Mouse (Mus musculus): ENCODE data around the gene Atxn1. TPM values are rescaled to one million over a fixed set of nuclear protein-coding genes. Genes with fewer than 3 reads are reported as not detected.

Atxn1 gene
- polyA plus RNA-seq (2015; fragmentation: Nextera tagmentation; extraction: Ambion mirVana): 8.6 and 9.0 TPM in 2 replicates

DNA sequence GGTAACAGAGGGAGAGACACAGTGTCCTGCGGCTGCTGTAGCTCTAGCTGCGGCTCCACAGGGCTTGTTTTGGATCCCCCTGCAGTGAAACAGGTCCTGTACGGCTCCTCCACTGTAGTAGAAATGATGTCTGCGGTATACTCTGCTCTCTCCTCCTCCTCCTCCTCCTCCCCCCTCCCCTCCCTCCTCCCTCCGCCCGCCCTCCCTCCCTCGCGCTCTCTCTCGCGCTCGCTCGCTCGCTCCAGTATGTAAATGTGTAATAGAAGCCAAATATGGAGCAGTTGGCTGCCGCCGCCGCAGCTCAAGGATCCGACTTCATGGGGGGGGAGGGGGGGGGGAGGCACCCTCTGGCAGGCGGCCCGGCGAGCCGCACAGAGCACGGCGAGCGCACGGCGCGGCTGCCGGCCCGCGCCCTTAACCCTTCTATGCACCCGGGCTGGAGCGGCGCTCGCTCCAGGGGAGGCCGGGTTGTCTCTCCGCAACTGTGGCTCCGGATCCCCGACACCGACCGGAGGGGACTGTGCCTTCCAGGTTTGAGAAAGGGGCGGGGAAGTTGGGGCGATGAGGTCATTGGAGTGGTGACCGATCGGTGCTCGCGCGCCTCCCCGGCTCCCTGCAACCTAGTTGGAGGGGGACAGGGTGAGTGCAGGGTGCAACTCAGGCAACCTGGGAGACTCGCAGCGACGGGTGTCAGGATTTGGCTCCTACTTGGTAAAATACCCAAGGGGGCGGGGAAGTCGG, at the start of gene Atxn1:
Gene Atxn1 (minus strand): TSS at position 156 of the 741 bp plus-strand sequence.
- H3K27ac ChIP-seq: peak within 1 kb of the TSS; percentile 97
- under 1% methylated on average over 50 of the region's 53 CpGs for WGBS
- peak within 1 kb of the TSS; percentile 94 for H3K9ac ChIP-seq
- peak within 1 kb of the TSS; percentile 93 for H3K4me2 ChIP-seq
- no peaks in the 10 kb centered on the region for H3K27me3 ChIP-seq (replicated peaks)
- H3K4me3 ChIP-seq: peak within 1 kb of the TSS; percentile 78
- no peaks in the 10 kb centered on the region for H3K9me3 ChIP-seq
- no peaks in the 10 kb centered on the region for H3K36me3 ChIP-seq (replicated peaks)
- H3K4me1 ChIP-seq: peaks cover 46% of the 10 kb centered on the region
- ATAC-seq (replicated peaks): peak; percentile 77

DNA sequence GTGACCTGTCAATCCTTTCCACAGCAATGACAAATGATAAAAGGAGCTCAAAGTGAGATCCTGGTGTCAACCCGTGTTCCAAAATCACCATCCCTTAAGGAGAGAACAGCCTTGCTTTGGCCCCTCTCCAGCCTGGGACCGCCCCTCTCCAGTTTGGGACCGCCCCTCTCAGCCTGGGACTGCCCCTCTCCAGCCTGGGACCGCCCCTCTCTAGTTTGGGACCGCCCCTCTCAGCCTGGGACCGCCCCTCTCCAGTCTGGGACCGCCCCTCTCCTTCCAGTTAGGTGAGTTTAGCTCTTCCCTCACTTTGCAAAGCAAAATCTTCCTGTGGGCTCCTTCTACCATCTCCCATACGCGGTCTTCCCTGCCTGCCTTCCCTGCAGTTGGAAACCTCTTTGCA, 46.4 kb upstream of the Atxn1 start:
- no peak overlapping the region for H3K9ac ChIP-seq
- no peak for ATAC-seq (replicated peaks)
- no peaks in the 10 kb centered on the region for H3K9me3 ChIP-seq
- H3K36me3 ChIP-seq (replicated peaks): no peaks in the 10 kb centered on the region
- no peak overlapping the region for H3K4me2 ChIP-seq
- H3K4me1 ChIP-seq: peaks cover 17% of the 10 kb centered on the region
- no peaks in the 10 kb centered on the region for H3K27me3 ChIP-seq (replicated peaks)
- no peak overlapping the region for H3K4me3 ChIP-seq
- H3K27ac ChIP-seq: no peak overlapping the region
- WGBS: 32% methylated on average over 9 of the region's 9 CpGs

DNA sequence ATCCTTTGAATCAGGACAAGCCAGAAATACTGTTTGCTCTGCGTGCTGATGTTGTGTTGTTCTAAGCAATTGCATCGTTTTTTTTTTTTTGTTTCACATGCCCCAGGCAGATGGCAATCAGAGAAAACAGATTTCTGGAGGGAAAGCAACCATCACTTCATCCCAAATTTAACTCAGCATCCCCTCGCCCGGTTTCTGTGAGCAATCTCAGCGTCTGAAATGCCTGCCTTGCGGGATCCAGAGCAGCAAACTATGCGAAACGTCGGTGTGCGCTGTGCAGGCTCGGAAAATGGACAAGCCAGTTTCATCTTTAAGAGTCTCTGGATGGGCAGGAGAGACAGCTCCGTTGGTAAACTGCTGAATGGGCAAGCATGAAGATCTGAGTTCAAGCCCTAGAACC, 45.3 kb upstream of the Atxn1 start:
- H3K9me3 ChIP-seq: no peaks in the 10 kb centered on the region
- H3K4me3 ChIP-seq: no peak overlapping the region
- H3K27ac ChIP-seq: no peak overlapping the region
- H3K27me3 ChIP-seq (replicated peaks): no peaks in the 10 kb centered on the region
- H3K9ac ChIP-seq: no peak overlapping the region
- WGBS: 80% methylated on average over 12 of the region's 12 CpGs
- peaks cover 24% of the 10 kb centered on the region for H3K4me1 ChIP-seq
- no peak for ATAC-seq (replicated peaks)
- H3K4me2 ChIP-seq: no peak overlapping the region
- no peaks in the 10 kb centered on the region for H3K36me3 ChIP-seq (replicated peaks)

DNA sequence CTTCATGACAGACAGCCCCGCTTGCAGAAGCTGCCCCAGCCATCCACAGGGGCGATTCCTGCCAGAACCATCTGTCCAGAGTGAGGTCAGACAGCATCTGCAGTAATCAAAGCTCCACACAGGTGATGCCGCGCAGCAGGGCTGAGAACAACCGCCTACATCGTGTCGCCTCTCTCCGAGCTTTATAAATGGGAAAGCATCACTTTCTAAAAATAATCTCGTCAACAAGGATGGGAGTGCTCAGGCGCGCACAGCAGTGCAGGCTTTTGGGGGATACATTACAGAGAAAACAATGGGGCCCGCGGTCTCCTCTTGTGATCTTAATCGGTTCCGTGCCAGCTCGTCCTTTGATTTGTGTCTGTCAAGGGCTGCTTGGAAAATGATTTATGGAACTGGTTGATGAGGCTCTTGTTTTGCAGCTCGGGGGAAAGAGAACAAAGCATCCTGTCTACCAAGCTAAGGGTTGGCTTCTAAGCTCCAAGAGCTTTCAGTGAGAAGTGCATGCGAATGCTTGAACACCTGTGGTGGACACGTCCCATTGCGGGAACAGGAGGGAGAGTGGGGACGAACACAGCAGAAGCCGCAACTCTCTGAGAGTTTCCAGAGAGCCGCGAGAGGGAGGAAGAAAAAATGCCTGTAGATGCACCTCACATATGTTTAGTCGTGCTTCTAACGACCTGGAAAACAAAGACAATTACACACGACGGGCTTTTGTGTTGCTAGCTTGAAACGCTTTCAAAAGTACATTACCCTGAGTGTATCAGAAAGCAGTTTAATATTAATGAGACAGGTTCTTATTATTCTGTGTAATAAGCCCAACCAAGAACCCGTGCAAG, 44.2 kb upstream of the Atxn1 start:
- Histone ChIP-seq H3K36me3 (replicated peaks) (no peaks in the 10 kb centered on the region), H3K9ac (0 out of 2 replicates have a peak overlapping the region, but pooled peaks have one; percentile 10), H3K27me3 (replicated peaks) (no peaks in the 10 kb centered on the region), H3K4me1 (peaks cover 24% of the 10 kb centered on the region), H3K27ac (peak overlapping the region; percentile 45; the same call in 1 of the 2 replicates), H3K4me3 (peak overlapping the region; percentile 16), H3K4me2 (peak overlapping the region; percentile 42), H3K9me3 (no peaks in the 10 kb centered on the region)
- ATAC-seq (replicated peaks): peak; percentile 34
- WGBS: 7% methylated on average over 30 of the region's 30 CpGs

DNA sequence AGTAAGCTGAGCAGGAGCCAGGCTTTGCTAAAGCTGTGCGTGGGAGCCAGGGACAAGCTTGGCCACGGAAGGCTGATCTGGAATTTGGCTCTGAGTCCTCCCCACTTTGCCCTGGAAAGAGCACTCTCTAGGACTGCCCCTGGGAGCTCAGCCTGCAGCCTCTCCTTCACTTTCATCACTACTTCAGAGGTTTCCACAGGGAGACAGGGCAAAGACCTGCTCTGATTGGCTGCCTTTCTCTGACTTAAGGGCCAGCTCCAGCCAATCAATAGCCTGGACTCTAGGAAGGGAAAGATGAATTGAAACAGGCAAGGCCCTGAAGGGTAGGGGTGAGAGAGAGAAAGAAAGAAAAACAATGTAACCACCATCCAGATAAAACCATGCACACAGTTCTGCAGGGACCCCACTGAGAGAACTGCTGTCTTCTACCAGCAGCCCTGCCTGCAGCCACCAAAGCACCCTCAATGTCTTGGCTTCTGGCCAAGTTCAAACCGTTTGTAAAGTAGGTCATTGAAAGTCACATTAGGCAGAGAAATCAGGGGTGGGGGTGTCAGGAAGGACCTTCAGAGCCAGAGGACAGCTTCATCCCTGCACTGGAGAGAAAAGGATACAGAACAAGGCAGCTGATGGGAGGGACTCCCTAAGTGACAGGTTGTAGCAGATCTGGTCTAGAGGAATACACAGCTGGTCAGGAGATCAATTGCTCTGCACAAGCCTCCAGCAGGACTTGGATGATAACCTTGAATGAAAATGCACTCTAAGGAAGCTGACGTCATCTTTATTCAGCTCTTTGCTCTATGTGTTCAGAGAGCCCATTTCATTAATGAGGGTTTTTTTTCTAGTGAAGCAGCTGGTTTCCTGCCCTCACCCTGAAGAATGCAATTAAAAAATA, 41.6 kb upstream of the Atxn1 start:
- Histone ChIP-seq H3K4me2 (peak overlapping the region; percentile 30), H3K9me3 (no peaks in the 10 kb centered on the region), H3K27ac (peak overlapping the region; percentile 53), H3K4me3 (no peak overlapping the region), H3K4me1 (peaks cover 24% of the 10 kb centered on the region), H3K36me3 (replicated peaks) (no peaks in the 10 kb centered on the region), H3K9ac (no peak overlapping the region), H3K27me3 (replicated peaks) (no peaks in the 10 kb centered on the region)
- WGBS: 9% methylated on average over 4 of the region's 4 CpGs
- ATAC-seq (replicated peaks): peak; percentile 85

DNA sequence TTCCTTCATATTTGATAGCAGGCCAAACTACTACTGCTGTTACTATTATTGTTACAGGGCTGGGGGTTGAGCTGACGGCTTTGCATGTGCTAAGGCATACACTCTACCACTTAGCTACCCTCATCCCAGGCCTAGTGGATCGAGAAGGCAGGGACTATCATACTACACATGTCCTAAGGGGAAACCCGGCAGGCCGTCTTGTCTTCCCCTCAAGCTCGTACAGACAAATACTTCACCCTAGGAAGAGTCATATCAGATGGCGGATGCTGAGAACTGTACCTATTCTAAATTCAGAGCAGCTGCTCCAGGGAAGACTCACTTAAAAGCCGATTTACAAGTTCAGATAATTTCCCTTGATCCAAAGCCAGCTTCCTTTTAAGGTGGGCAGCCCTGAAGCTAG, 40.8 kb upstream of the Atxn1 start:
- no peak for ATAC-seq (replicated peaks)
- 48% methylated on average over 7 of the region's 7 CpGs for WGBS
- Histone ChIP-seq H3K27me3 (replicated peaks) (no peaks in the 10 kb centered on the region), H3K4me1 (peaks cover 24% of the 10 kb centered on the region), H3K9ac (no peak overlapping the region), H3K9me3 (no peaks in the 10 kb centered on the region), H3K4me2 (no peak overlapping the region), H3K4me3 (no peak overlapping the region), H3K27ac (peak overlapping the region; percentile 53), H3K36me3 (replicated peaks) (no peaks in the 10 kb centered on the region)

DNA sequence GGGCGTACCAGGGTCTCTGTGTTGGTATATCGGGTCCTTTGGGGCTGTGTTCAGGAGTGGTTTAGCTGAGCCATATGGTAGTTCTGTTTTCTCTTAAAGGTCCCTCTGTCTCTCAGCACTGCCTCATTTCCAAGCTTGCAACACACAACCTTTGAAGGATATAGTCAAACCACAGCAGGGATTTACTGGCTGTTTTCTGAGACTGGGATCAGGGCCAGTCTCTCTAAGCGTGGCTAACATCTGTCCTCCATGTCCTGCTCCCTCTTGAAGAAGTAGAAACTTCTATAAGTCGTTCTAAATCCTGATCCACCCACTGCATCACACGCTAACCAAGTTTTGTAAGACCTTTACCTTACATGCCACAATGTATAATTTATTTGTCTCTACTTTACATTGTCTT, 36.5 kb upstream of the Atxn1 start:
- no peak overlapping the region for H3K27ac ChIP-seq
- H3K9me3 ChIP-seq: no peaks in the 10 kb centered on the region
- ATAC-seq (replicated peaks): no peak
- H3K27me3 ChIP-seq (replicated peaks): no peaks in the 10 kb centered on the region
- 84% methylated on average over 5 of the region's 5 CpGs for WGBS
- no peak overlapping the region for H3K4me3 ChIP-seq
- H3K4me1 ChIP-seq: peaks cover 9% of the 10 kb centered on the region
- no peak overlapping the region for H3K9ac ChIP-seq
- no peak overlapping the region for H3K4me2 ChIP-seq
- no peaks in the 10 kb centered on the region for H3K36me3 ChIP-seq (replicated peaks)

DNA sequence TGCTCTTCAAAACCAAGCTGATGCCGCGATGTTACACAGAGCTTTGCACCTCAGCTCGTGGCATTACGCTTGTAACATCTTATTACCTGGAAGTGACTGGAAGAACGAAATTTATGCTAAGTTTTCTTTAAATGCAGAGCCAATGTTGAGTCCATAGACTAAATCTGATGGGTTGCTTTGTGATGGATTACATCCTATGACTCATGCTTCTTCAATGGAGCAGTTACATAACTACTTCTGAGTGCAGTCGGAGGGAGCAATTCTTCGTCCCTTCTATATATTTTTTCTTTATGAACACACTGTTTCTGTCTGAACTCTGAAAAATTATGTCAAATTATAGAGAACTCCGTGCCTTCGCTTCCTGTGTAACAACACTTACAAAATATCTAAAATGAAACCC, 28.1 kb upstream of the Atxn1 start:
- H3K4me1 ChIP-seq: no peaks in the 10 kb centered on the region
- H3K4me2 ChIP-seq: no peak overlapping the region
- no peak overlapping the region for H3K9ac ChIP-seq
- no peaks in the 10 kb centered on the region for H3K36me3 ChIP-seq (replicated peaks)
- ATAC-seq (replicated peaks): no peak
- no peaks in the 10 kb centered on the region for H3K9me3 ChIP-seq
- H3K4me3 ChIP-seq: no peak overlapping the region
- 89% methylated on average over 9 of the region's 9 CpGs for WGBS
- no peak overlapping the region for H3K27ac ChIP-seq
- no peaks in the 10 kb centered on the region for H3K27me3 ChIP-seq (replicated peaks)

DNA sequence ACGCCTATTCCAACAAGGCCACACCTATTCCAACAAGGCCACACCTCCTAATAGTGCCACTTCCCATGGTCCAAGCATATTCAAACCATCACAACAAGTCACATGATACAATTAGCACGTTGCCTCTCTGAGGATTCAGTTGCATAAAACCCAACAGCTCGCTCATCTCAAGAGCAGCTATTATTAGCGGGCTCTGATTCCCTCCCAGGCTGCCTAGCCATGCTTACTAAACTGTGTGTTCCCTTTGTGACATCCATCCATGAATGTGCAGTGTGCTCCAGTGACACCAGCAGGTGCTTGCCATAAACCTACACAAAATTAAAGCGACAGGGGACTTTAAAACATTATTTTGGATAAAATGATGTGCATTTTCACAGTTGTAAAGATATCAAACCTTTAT, 25.7 kb upstream of the Atxn1 start:
- Histone ChIP-seq H3K27me3 (replicated peaks) (no peaks in the 10 kb centered on the region), H3K27ac (no peak overlapping the region), H3K36me3 (replicated peaks) (no peaks in the 10 kb centered on the region), H3K9me3 (no peaks in the 10 kb centered on the region), H3K4me3 (no peak overlapping the region), H3K9ac (no peak overlapping the region), H3K4me1 (no peaks in the 10 kb centered on the region), H3K4me2 (no peak overlapping the region)
- WGBS: 63% methylated on average over 5 of the region's 5 CpGs
- no peak for ATAC-seq (replicated peaks)

DNA sequence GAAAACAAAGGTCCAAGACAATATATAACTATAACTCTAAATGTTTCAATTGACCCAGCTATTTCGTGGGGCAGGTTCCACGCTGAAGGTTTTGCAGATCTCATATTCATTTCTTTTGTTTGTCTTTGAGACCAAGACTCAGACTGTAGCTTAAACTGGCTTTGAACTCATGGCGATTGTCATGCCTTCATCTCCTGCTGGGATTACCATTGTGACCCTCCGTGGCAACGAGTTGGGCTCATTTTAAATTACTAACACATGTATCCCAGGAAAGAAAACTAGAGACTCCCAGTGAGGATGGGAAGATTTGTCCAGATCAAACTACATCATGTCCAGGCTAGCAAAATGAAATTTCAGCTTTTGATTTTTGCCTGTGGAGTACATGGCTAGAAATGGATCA, 14.4 kb upstream of the Atxn1 start:
- 25% methylated on average over 5 of the region's 5 CpGs for WGBS
- H3K4me3 ChIP-seq: no peak overlapping the region

DNA sequence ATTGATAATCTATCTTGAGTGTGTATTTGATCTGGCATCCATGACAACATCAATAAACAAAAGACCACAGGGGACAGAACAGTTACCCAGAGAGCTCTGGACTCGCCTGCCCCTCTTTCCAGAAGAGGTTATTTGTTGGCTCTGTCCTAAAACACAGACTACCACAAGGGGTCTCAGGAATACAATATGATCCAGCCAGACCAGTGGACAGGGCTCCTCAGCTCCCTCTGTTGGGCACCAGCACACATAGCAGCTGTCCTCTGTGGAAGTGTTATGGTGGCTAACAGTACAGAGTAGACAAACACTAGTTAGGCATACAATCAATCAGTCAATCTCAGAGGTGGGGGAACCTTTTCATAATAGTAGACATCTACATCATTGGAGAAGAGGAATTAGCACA, 12.1 kb upstream of the Atxn1 start:
- no peak overlapping the region for H3K27ac ChIP-seq
- no peak overlapping the region for H3K4me2 ChIP-seq
- H3K36me3 ChIP-seq (replicated peaks): no peaks in the 10 kb centered on the region
- no peaks in the 10 kb centered on the region for H3K4me1 ChIP-seq
- H3K9ac ChIP-seq: no peak overlapping the region
- no peaks in the 10 kb centered on the region for H3K9me3 ChIP-seq
- no peak overlapping the region for H3K4me3 ChIP-seq
- no peak for ATAC-seq (replicated peaks)
- WGBS: 30% methylated on average over 1 of the region's 1 CpGs
- H3K27me3 ChIP-seq (replicated peaks): 0 out of 2 replicates have a peak, but pooled peaks cover 4% of the 10 kb centered on the region

More for the DNA sequence above, 14.4 kb upstream of the Atxn1 start:
- Histone ChIP-seq H3K9me3 (no peaks in the 10 kb centered on the region), H3K36me3 (replicated peaks) (no peaks in the 10 kb centered on the region), H3K27ac (no peak overlapping the region), H3K4me1 (no peaks in the 10 kb centered on the region), H3K9ac (no peak overlapping the region), H3K27me3 (replicated peaks) (no peaks in the 10 kb centered on the region), H3K4me2 (no peak overlapping the region)
- ATAC-seq (replicated peaks): no peak

DNA sequence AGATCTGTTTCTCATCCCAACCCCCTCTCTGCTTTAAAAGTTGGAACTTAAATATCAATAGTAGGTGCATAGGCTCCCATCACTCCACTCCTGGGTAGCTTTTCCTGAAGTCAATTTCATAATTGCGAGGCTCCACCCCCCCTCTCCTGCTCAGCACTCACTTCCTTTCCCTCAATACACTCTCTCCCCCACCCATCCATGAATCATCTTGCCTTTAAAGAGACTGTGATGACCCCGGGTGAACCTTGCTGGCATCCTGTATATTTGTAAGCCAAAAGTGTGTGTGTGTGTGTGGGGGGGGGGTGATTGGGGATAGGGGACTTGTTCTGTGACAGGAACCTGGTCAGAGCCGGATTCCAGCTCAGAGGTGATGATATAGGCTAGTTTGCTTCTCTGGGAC, 9.8 kb upstream of the Atxn1 start:
- 91% methylated on average over 3 of the region's 3 CpGs for WGBS
- Histone ChIP-seq H3K4me2 (no peak overlapping the region), H3K27ac (no peak overlapping the region), H3K9me3 (no peaks in the 10 kb centered on the region), H3K9ac (no peak overlapping the region), H3K4me1 (no peaks in the 10 kb centered on the region), H3K27me3 (replicated peaks) (0 out of 2 replicates have a peak, but pooled peaks cover 4% of the 10 kb centered on the region), H3K4me3 (no peak overlapping the region), H3K36me3 (replicated peaks) (no peaks in the 10 kb centered on the region)
- no peak for ATAC-seq (replicated peaks)

Measured in midbrain, embryonic 15.5 days (tissue).